8 mouse cellular contexts compared by ENCODE assay signal in genomic region chr15:83592260-83593188, GRCm38 (mm10). TPM values are rescaled to one million over a fixed set of nuclear protein-coding genes. Genes with fewer than 3 reads are reported as not detected.
A peak's percentile ranks its signal among the peaks of the same experiment; 100 is the strongest.
DNase-seq lines count a peak whose midpoint lies in the region; ATAC-seq and TF ChIP-seq lines count a peak whose summit lies in the region.

No protein-coding gene starts in this region.

- TF ChIP-seq CTCF in bone marrow, adult 2 months (IDR thresholded peaks at IDR 0.05; ENCODE audit: control insufficient read depth, insufficient read depth, low read length) = no peak
- no peak for TF ChIP-seq CTCF in intestine, postnatal 0 days (IDR thresholded peaks at IDR 0.05; ENCODE audit: low read depth)

- peak overlapping the region; percentile 93; the same call in 1 of the 2 replicates for H3K4me2 ChIP-seq in forebrain, embryonic 12.5 days
- no peak overlapping the region for H3K4me2 ChIP-seq in forebrain, embryonic 15.5 days (replicated peaks)
- no peak overlapping the region for H3K4me2 ChIP-seq in intestine, postnatal 0 days (replicated peaks; ENCODE audit: low read depth)
- H3K4me2 ChIP-seq in midbrain, embryonic 16.5 days (ENCODE audit: low read length) = peak overlapping the region; percentile 94

- no peak for DNase-seq in cerebellum, postnatal 4 days (ENCODE audit: low spot score in 2 of 2)
- DNase-seq in adrenal gland, postnatal 14 days = no peak
- no peak for DNase-seq in adrenal gland, adult 8-10 months

- no peaks in the 10 kb centered on the region for H3K27me3 ChIP-seq in forebrain, embryonic 12.5 days
- H3K27me3 ChIP-seq in forebrain, embryonic 15.5 days = no peaks in the 10 kb centered on the region
- no peaks in the 10 kb centered on the region for H3K27me3 ChIP-seq in intestine, postnatal 0 days (replicated peaks; ENCODE audit: control insufficient read depth, insufficient read depth, low read length)
- no peaks in the 10 kb centered on the region for H3K27me3 ChIP-seq in midbrain, embryonic 16.5 days (ENCODE audit: control insufficient read depth, insufficient read depth, low read depth, low read length)

- 0 out of 2 replicates have a peak, but pooled peaks have one; percentile 22 for TF ChIP-seq POLR2A in bone marrow, adult 2 months (IDR thresholded peaks at IDR 0.05; ENCODE audit: borderline replicate concordance, control insufficient read depth, low read depth, low read length)

- peaks cover 22% of the 10 kb centered on the region for H3K4me1 ChIP-seq in forebrain, embryonic 12.5 days
- H3K4me1 ChIP-seq in forebrain, embryonic 15.5 days = peaks cover 25% of the 10 kb centered on the region
- H3K4me1 ChIP-seq in bone marrow, adult 2 months (ENCODE audit: control insufficient read depth, insufficient read depth, low read length) = no peaks in the 10 kb centered on the region
- H3K4me1 ChIP-seq in intestine, postnatal 0 days (replicated peaks; ENCODE audit: control insufficient read depth, insufficient read depth, low read length) = 0 out of 2 replicates have a peak, but pooled peaks cover 10% of the 10 kb centered on the region
- peaks cover 21% of the 10 kb centered on the region for H3K4me1 ChIP-seq in midbrain, embryonic 16.5 days (ENCODE audit: control insufficient read depth, insufficient read depth, low read length)

- no peak for ATAC-seq in forebrain, embryonic 12.5 days (ENCODE audit: low FRiP score)
- no peak for ATAC-seq in forebrain, embryonic 15.5 days (replicated peaks)
- no peak for ATAC-seq in intestine, postnatal 0 days
- no peak for ATAC-seq in midbrain, embryonic 16.5 days

- no peak overlapping the region for H3K4me3 ChIP-seq in forebrain, embryonic 12.5 days (replicated peaks)
- H3K4me3 ChIP-seq in forebrain, embryonic 15.5 days = no peak overlapping the region
- H3K4me3 ChIP-seq in bone marrow, adult 2 months (replicated peaks; ENCODE audit: control insufficient read depth, low read depth, low read length) = peak overlapping the region; percentile 95
- H3K4me3 ChIP-seq in intestine, postnatal 0 days (ENCODE audit: low read depth, low read length) = no peak overlapping the region
- no peak overlapping the region for H3K4me3 ChIP-seq in midbrain, embryonic 16.5 days (ENCODE audit: low read depth, low read length)

- H3K27ac ChIP-seq in forebrain, embryonic 12.5 days = no peak overlapping the region
- H3K27ac ChIP-seq in forebrain, embryonic 15.5 days (replicated peaks) = no peak overlapping the region
- H3K27ac ChIP-seq in bone marrow, adult 2 months (ENCODE audit: control insufficient read depth, insufficient read depth, low read depth, low read length, poor library complexity) = peak overlapping the region; percentile 99
- 0 out of 2 replicates have a peak overlapping the region, but pooled peaks have one; percentile 21 for H3K27ac ChIP-seq in intestine, postnatal 0 days (ENCODE audit: low read depth, low read length)
- no peak overlapping the region for H3K27ac ChIP-seq in midbrain, embryonic 16.5 days (ENCODE audit: low read length)

- peak overlapping the region; percentile 33 for H3K9ac ChIP-seq in forebrain, embryonic 12.5 days
- no peak overlapping the region for H3K9ac ChIP-seq in forebrain, embryonic 15.5 days (replicated peaks)
- no peak overlapping the region for H3K9ac ChIP-seq in intestine, postnatal 0 days (ENCODE audit: low read depth, low read length)
- no peak overlapping the region for H3K9ac ChIP-seq in midbrain, embryonic 16.5 days (ENCODE audit: low read depth, low read length)

- WGBS in forebrain, embryonic 12.5 days = 82% methylated on average over 8 of the region's 8 CpGs
- 82% methylated on average over 8 of the region's 8 CpGs for WGBS in forebrain, embryonic 15.5 days
- 61% methylated on average over 8 of the region's 8 CpGs for WGBS in bone marrow, adult 2 months
- WGBS in intestine, postnatal 0 days = 55% methylated on average over 8 of the region's 8 CpGs
- WGBS in midbrain, embryonic 16.5 days = 89% methylated on average over 8 of the region's 8 CpGs

- no peaks in the 10 kb centered on the region for H3K9me3 ChIP-seq in forebrain, embryonic 12.5 days
- H3K9me3 ChIP-seq in forebrain, embryonic 15.5 days = no peaks in the 10 kb centered on the region
- H3K9me3 ChIP-seq in intestine, postnatal 0 days (ENCODE audit: control insufficient read depth) = no peaks in the 10 kb centered on the region
- H3K9me3 ChIP-seq in midbrain, embryonic 16.5 days (replicated peaks; ENCODE audit: control insufficient read depth, low read length, poor library complexity, severe bottlenecking) = no peaks in the 10 kb centered on the region

- peaks cover 17% of the 10 kb centered on the region for H3K36me3 ChIP-seq in forebrain, embryonic 12.5 days (replicated peaks)
- H3K36me3 ChIP-seq in forebrain, embryonic 15.5 days = peaks cover 5% of the 10 kb centered on the region; the same call in 1 of the 2 replicates
- H3K36me3 ChIP-seq in intestine, postnatal 0 days (ENCODE audit: control insufficient read depth, insufficient read depth) = no peaks in the 10 kb centered on the region
- H3K36me3 ChIP-seq in midbrain, embryonic 16.5 days (ENCODE audit: control insufficient read depth, insufficient read depth, low read length) = 0 out of 2 replicates have a peak, but pooled peaks cover 6% of the 10 kb centered on the region

RNA-seq across cellular contexts. Expression of gene Ttll12, which starts 2.4 kb away (rescaled TPM):
- 45.9 and 49.9 TPM in 2 replicates for polyA plus RNA-seq in forebrain, embryonic 12.5 days (2016; fragmentation: Nextera tagmentation; extraction: Ambion mirVana)
- polyA plus RNA-seq in forebrain, embryonic 15.5 days (2015; fragmentation: Nextera tagmentation; extraction: Ambion mirVana) = 45.0 and 47.2 TPM in 2 replicates
- 18.6 and 19.8 TPM in 2 replicates for polyA plus RNA-seq in bone marrow, adult 2 months (2011; ENCODE audit: insufficient read depth, insufficient read length, low replicate concordance, missing spikeins)
- polyA plus RNA-seq in intestine, postnatal 0 days (2015; fragmentation: Nextera tagmentation; extraction: Ambion mirVana) = 14.1 and 14.7 TPM in 2 replicates
- polyA plus RNA-seq in midbrain, embryonic 16.5 days (2015; fragmentation: Nextera tagmentation; extraction: Ambion mirVana) = 47.4 and 49.2 TPM in 2 replicates
- total RNA-seq in adrenal gland, postnatal 14 days (2021) = 22.3 and 22.6 TPM in 2 replicates
- total RNA-seq in adrenal gland, adult 8-10 months (2022) = 10 to 100 TPM; 38.9 to 46.7 (median 42.5) TPM

RNA-seq across cellular contexts. Expression of gene Mcat, which starts 28.9 kb away (rescaled TPM):
- 37.4 and 38.8 TPM in 2 replicates for polyA plus RNA-seq in forebrain, embryonic 12.5 days (2016; fragmentation: Nextera tagmentation; extraction: Ambion mirVana)
- 36.0 and 38.8 TPM in 2 replicates for polyA plus RNA-seq in forebrain, embryonic 15.5 days (2015; fragmentation: Nextera tagmentation; extraction: Ambion mirVana)
- 5.4 and 11.0 TPM in 2 replicates for polyA plus RNA-seq in bone marrow, adult 2 months (2011; ENCODE audit: insufficient read depth, insufficient read length, low replicate concordance, missing spikeins)
- polyA plus RNA-seq in intestine, postnatal 0 days (2015; fragmentation: Nextera tagmentation; extraction: Ambion mirVana) = 15.9 and 16.8 TPM in 2 replicates
- 25.9 and 30.3 TPM in 2 replicates for polyA plus RNA-seq in midbrain, embryonic 16.5 days (2015; fragmentation: Nextera tagmentation; extraction: Ambion mirVana)
- total RNA-seq in adrenal gland, postnatal 14 days (2021) = 34.6 and 41.1 TPM in 2 replicates
- 10 to 100 TPM; 38.4 to 51.7 (median 43.9) TPM for total RNA-seq in adrenal gland, adult 8-10 months (2022)

RNA-seq across cellular contexts. Expression of gene Tspo, which starts 29.1 kb away (rescaled TPM):
- 15.5 and 16.3 TPM in 2 replicates for polyA plus RNA-seq in forebrain, embryonic 12.5 days (2016; fragmentation: Nextera tagmentation; extraction: Ambion mirVana)
- 10.5 and 11.2 TPM in 2 replicates for polyA plus RNA-seq in forebrain, embryonic 15.5 days (2015; fragmentation: Nextera tagmentation; extraction: Ambion mirVana)
- polyA plus RNA-seq in bone marrow, adult 2 months (2011; ENCODE audit: insufficient read depth, insufficient read length, low replicate concordance, missing spikeins) = 80.1 and 97.0 TPM in 2 replicates
- 105 and 118 TPM in 2 replicates for polyA plus RNA-seq in intestine, postnatal 0 days (2015; fragmentation: Nextera tagmentation; extraction: Ambion mirVana)
- 5.8 and 6.1 TPM in 2 replicates for polyA plus RNA-seq in midbrain, embryonic 16.5 days (2015; fragmentation: Nextera tagmentation; extraction: Ambion mirVana)
- 344 and 362 TPM in 2 replicates for total RNA-seq in adrenal gland, postnatal 14 days (2021)
- total RNA-seq in adrenal gland, adult 8-10 months (2022) = 100 to 1,000 TPM; 480 to 546 (median 516) TPM

Comparison
In these comparisons a context has a peak if more than half of its experiments do, and no peak if none do; other contexts are left out.
1. H3K4me2 ChIP-seq: peak in forebrain, embryonic 12.5 days (single experiment) and midbrain, embryonic 16.5 days (single experiment); none in forebrain, embryonic 15.5 days (single experiment) and intestine, postnatal 0 days (single experiment).
2. H3K27ac ChIP-seq: peak in bone marrow, adult 2 months (single experiment) and intestine, postnatal 0 days (single experiment); none in forebrain, embryonic 12.5 days (single experiment), forebrain, embryonic 15.5 days (single experiment) and midbrain, embryonic 16.5 days (single experiment).